Mouse (Mus musculus) testis, postnatal 14 days (tissue): ENCODE measurements around the gene Chaf1b.

ENCODE experiments used
- DNase-seq: peaks from one replicate; pipeline ENCODE4 v3.0.0; 2021; ENCODE audit warnings: low spot score

Gene Chaf1b

GRCm38 (mm10) chr16:93912808-93913207, 29.1 kb downstream of the Chaf1b start:
- no peak for DNase-seq

- peak; percentile 64 for DNase-seq
These were observed 30.3 kb downstream of the Chaf1b start for GRCm38 (mm10) chr16:93913881-93914576.

DNA sequence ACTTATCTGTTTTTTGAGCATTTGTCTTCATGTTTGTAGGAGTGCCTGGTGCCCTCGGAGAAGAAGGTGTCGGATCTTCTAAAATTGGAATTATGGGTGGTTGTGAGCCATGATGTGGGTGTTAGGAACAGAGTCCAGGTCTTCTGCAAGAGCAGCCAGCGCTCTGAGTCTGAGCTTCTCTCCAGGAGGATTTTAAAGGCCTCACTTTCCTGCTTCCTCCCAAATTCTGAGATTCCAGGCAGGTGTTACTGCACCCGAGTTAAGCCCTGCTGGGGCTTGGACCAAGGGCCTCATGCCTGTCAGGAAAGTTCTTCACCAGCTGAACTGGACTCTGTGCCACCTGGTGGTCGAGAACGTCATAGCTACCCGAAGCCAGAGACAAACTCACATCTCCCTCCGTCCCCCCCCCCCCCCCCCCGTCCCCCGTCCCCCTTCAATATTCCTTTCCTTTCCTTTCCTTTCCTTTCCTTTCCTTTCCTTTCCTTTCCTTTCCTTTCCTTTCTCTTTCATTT, 31.7 kb downstream of the Chaf1b start:
- DNase-seq = no peak

GRCm38 (mm10) chr16:93917712-93918678, 34.3 kb downstream of the Chaf1b start:
- peak; percentile 83 for DNase-seq

- no peak for DNase-seq
These were observed 35.0 kb downstream of the Chaf1b start for GRCm38 (mm10) chr16:93918679-93919060.

DNA sequence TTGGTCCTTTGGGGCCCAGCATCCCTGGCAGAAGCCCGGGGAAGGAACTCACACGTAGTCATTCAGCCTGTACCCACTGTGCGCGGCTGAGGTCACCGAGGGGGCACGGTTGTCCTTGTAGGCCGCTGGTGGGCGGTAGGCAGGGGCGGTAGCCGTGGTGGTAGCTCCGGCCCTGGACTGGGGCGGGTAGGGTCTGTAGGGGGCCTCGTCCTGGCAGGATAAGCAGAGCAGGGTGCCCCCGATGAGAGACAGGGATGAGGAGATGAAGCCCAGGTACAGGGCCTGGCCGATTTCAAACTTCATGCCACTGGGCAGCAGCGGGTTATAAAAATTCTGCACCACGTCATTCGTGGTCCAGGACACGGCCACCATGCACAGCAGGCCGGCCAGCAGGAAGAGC, 35.5 kb downstream of the Chaf1b start:
- no peak for DNase-seq

- DNase-seq = no peak
These were observed 37.0 kb downstream of the Chaf1b start for GRCm38 (mm10) chr16:93920673-93921072.

- no peak for DNase-seq
These were observed 39.2 kb downstream of the Chaf1b start for GRCm38 (mm10) chr16:93922835-93923389.

DNA sequence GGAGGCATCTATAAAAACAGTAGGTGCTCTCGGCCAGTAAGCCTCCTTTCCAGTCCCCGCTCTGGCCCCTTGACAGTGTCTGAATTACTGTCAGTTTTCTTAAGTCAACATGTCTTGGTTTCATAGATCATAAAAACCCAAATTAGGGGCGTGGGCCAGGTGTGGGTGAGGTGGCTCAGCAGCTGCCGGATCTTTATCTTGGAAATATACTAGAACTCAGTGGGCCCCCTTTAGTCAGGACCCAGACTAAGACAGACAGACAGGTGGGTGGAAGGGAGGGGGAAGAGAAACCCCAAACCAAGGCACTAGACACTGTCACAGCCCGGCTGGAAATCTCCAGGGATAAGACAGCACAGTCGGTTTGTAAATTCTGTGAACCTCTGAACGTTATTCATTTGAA, 40.1 kb downstream of the Chaf1b start:
- no peak for DNase-seq

DNA sequence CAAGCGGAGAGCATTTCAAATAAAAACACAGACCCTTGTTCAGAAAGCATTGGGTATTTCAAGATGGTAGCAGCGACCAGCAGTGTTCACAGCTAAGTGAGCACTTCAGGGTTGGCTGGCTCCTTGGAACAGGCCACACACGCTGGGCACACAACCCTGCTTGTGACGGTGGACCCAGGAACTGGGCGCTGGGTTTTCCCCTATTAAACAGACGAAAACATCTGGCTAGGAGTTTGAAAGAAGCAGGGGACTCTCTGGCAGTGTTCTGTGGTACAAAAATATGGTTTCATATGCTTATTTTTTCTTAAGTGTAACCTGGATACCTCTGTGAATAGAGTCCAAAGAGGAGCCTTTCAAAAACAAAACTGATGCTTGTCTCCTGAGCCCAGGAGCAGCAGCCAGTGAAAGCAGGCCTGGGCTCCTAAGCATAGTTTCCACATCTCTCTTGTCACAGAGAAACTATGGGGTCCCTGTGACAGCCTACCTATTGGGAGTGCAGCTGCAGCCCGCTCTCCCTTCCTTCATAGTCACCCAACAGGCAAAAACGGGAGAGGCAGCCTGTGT, 42.1 kb downstream of the Chaf1b start:
- DNase-seq = no peak

- no peak for DNase-seq
These were observed 45.8 kb downstream of the Chaf1b start for GRCm38 (mm10) chr16:93929370-93930032.

- DNase-seq = no peak
These were observed 48.8 kb downstream of the Chaf1b start for GRCm38 (mm10) chr16:93932185-93933168.

DNA sequence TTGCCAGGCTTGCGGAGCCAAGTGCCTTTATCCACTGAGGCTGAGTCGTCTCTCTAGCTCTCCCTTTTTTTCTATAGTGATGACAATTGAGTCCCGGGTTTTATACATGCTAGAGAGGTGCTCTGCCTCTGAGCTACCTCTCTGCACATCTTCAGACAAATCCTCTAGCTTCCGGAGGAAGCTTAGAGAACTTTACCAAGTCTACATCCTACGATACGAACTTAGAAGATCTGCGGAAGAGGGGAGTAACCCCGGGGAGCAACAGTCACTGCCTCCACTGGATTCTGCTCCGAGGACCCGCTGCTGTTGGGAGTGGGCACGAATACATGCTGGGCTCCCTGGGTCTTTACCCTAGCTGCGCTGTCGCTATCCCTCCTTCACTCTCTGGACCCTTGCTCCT, 50.9 kb downstream of the Chaf1b start:
- no peak for DNase-seq

GRCm38 (mm10) chr16:93935009-93935408, 51.3 kb downstream of the Chaf1b start:
- DNase-seq = no peak

DNA sequence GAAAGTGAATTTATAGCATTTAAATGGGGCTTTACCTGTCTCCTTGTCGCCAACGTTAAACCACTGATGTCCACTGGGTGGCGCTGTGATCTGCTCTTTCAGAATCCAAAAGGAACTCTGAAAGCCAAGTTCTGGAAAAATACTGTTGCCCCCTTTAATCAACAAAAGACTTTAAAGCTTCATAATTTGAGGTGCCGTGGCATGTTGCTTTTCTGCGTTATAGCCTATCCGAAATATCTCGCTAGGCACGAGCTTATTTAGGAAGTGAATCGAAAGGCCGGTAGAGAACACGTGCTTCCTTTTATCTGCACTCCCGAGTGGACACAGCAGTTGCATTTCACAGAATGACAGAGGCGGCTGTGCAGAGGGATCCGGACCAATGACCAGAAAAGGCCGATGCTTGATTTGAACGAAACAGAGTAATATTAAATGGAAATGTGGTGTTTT, 54.7 kb downstream of the Chaf1b start:
- DNase-seq = peak; percentile 50

DNA sequence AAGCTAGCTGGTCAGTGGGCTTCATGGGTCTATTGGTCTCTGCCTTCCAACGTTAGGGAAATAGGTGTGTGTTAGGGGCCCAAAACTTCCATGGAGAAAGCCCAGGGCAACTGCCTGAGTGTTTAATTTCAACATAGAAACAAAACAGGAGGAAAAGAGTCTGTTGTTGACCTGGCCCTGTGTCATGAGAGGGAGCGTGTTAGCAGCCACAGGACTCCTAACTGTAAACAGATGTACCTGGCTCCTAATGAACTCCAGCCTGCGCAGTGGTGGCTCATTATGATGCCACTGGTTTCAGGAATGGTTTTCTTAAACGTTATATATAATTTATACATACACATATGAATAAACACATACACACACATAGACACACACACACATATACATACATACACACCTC, 56.3 kb downstream of the Chaf1b start:
- no peak for DNase-seq

DNA sequence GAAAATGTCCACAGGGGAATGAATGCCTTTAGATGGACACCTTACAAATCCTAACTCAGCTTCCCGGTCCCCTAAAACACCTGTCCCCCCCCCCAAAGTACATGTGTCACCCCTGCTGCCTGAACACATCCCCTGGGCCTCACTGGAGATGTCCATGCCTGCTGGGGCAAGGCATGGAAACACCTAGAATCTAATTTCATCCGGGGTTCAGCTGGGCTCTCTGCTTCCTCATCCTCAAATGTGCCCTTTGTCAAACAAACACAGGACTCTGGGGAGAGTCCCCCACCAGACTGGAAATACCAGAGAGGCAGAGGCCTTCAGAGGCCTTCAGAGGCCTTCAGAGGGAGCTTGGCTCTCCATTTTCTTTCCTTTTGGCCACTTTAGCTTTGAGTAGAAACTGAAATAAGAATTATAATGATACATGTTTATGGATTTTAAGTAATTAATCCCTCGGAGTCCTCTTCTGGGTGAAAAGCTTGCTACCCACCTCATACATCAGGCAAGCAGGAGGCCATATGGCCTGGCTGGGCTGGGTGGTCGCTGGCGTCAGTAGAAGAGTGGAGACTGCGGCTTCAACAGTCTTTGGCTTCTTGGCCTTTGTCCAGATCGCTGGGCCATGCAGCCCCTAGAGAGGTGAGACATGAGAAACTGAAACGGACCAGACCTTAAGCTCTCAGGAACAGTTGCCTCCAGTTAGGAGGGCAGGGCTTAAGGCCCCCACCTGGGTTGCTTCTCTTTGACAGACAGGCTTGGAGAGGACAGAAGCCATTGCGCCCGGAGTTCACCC, 58.3 kb downstream of the Chaf1b start:
- DNase-seq = no peak

- no peak for DNase-seq
These were observed 59.2 kb downstream of the Chaf1b start for GRCm38 (mm10) chr16:93942796-93943502.

- no peak for DNase-seq
These were observed 60.6 kb downstream of the Chaf1b start for GRCm38 (mm10) chr16:93944301-93944700.
